Mouse (Mus musculus) cerebellum, adult 2 months (tissue): ENCODE data around the gene Ywhah. TPM values are rescaled to one million over a fixed set of nuclear protein-coding genes. Genes with fewer than 3 reads are reported as not detected.

ENCODE experiments used
- DNase-seq, 2 experiments: peaks; one replicate each; pipeline ENCODE4 v3.0.0; 2021
- H3K27ac ChIP-seq: fragments of 200-500 bp; 2 replicates; pipeline ENCODE4 v1.5.1; 2012; ENCODE audit warnings: low read length, control low read depth, inconsistent platforms; ENCODE audit not compliant: insufficient read depth
- H3K27me3 ChIP-seq: fragments of 200-500 bp; 2 replicates; pipeline ENCODE4 v1.6.1; 2012; ENCODE audit warnings: inconsistent platforms, mild to moderate bottlenecking, low read length, moderate library complexity; ENCODE audit not compliant: control insufficient read depth, insufficient read depth
- H3K4me1 ChIP-seq: fragments of 200-500 bp; 2 replicates; pipeline ENCODE4 v1.6.1; 2011; ENCODE audit warnings: low read length; ENCODE audit not compliant: control insufficient read depth, insufficient read depth
- H3K4me3 ChIP-seq: fragments of 200-500 bp; replicated peaks from 2 replicates; pipeline ENCODE3; 2011; ENCODE audit warnings: mild to moderate bottlenecking, low read depth, low read length, control low read depth; ENCODE audit not compliant: insufficient read depth
- CTCF ChIP-seq: fragments of 200-500 bp; IDR thresholded peaks from 2 replicates; pipeline ENCODE4 v1.5.1; 2011; ENCODE audit warnings: low read depth, mild to moderate bottlenecking, control low read depth, low read length, moderate library complexity, borderline replicate concordance; ENCODE audit not compliant: insufficient read depth
- POLR2A ChIP-seq: fragments of 200-500 bp; IDR thresholded peaks from 2 replicates; pipeline ENCODE4 v1.6.1; 2011; ENCODE audit warnings: low read length, control low read depth, borderline replicate concordance; ENCODE audit not compliant: insufficient read depth
- WGBS: fragments of 180-500 bp; shearing (Covaris S2); methylation state at CpG from one replicate; pipeline ENCODE4 v1.1.7; 2018; 5-methylcytosine and 5-hydroxymethylcytosine counted together
- polyA plus RNA-seq: library from polyadenylated mRNA; depleted of rRNA; stranded (reverse); fragments of >200 nt; gene quantifications from 2 replicates; pipeline ENCODE4 v1.2.3, GENCODE M21; 2012; rRNA removed

The Ywhah gene
- polyA plus RNA-seq, 1 experiment = 1,631 TPM

GRCm38 (mm10) chr5:33076490-33077191 is 58.0 kb downstream of the Ywhah start:
- H3K4me1 ChIP-seq = no peaks in the 10 kb centered on the region
- no peaks in the 10 kb centered on the region for H3K27me3 ChIP-seq
- 83% methylated on average over 6 of the region's 6 CpGs for WGBS
- H3K27ac ChIP-seq = no peak overlapping the region
- TF ChIP-seq POLR2A (no peak), CTCF (no peak)
- H3K4me3 ChIP-seq = no peak overlapping the region
- DNase-seq = no peak

Other genes starting within 250 kb of the Ywhah start
- gene Pisd, start 233.2 kb upstream of the Ywhah start, polyA plus RNA-seq = 60.3 and 62.9 TPM in 2 replicates
- 1.3 and 1.4 TPM in 2 replicates for gene Gm20671, start 191.7 kb upstream of the Ywhah start, polyA plus RNA-seq
- 18.4 and 19.0 TPM in 2 replicates for gene Prr14l, start 164.6 kb upstream of the Ywhah start, polyA plus RNA-seq
- gene Depdc5, start 155.1 kb upstream of the Ywhah start, polyA plus RNA-seq = 45.8 and 47.4 TPM in 2 replicates
- 4.5 and 5.0 TPM in 2 replicates for gene Slc5a1, start 85.4 kb downstream of the Ywhah start, polyA plus RNA-seq
- 0.21 and 0.33 TPM in 2 replicates for gene Spon2, start 199.6 kb downstream of the Ywhah start, polyA plus RNA-seq